17 mouse cellular contexts compared by ENCODE assay signal in the genomic region with DNA sequence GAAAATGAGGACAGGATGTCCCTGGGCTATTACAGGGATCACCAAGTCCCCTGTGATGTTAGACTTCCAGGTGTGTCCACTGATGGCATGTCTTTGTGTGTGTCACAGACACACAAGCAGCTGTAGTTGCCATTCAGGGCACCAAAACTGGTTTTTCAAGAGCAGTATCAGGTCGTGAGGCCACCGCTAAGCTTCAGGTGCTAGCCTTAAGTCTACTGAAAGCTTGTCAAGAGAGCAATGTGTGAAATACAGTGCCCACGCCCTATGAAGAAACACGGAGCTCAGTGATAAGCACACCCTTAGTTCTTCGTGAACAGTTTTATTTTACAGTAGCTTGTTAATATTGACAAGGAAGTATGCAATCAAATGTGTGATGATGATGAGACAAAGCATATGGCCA.
"Had no signal": no experiment of that assay in that cellular context is flagged by ENCODE, and none has a peak within 500 bp of the region (broad histone marks: within the 10 kb centered on the region; RNA-seq: fewer than 3 reads in every experiment).

No protein-coding gene starts in this region.

- H3K4me3 ChIP-seq: kidney, embryonic 15.5 days; left cerebral cortex, adult 2 months; liver, embryonic 13.5 days had no signal

- H3K4me2 ChIP-seq: kidney, embryonic 15.5 days; liver, embryonic 13.5 days; midbrain, embryonic 11.5 days had no signal

- H3K9me3 ChIP-seq: kidney, embryonic 15.5 days; liver, embryonic 13.5 days had no signal

- H3K27me3 ChIP-seq: kidney, embryonic 15.5 days; liver, embryonic 13.5 days had no signal

- H3K9ac ChIP-seq: kidney, embryonic 15.5 days; liver, embryonic 13.5 days had no signal

- H3K27ac ChIP-seq: kidney, embryonic 15.5 days; left cerebral cortex, adult 2 months; liver, embryonic 13.5 days had no signal

- DNase-seq: kidney, postnatal 10 days; kidney, postnatal 36 days; layer of hippocampus, postnatal 36 days; liver, embryonic 13.5 days; lung, adult 2 months; lung, postnatal 14 days; lung, postnatal 4 days; midbrain, embryonic 14.5 days; right cerebral cortex, adult 18-20 months; right cerebral cortex, postnatal 14 days; right cerebral cortex, postnatal 4 days; thymus, adult 2 months; thymus, postnatal 14 days; thymus, postnatal 4 days had no signal

- H3K4me1 ChIP-seq: kidney, embryonic 15.5 days; liver, embryonic 13.5 days had no signal

- H3K36me3 ChIP-seq: kidney, embryonic 15.5 days; liver, embryonic 13.5 days had no signal
